Mouse (Mus musculus): ENCODE data around the gene Foxn3. TPM values are rescaled to one million over a fixed set of nuclear protein-coding genes. Genes with fewer than 3 reads are reported as not detected.

Gene Foxn3
- polyA plus RNA-seq, 1 experiment from 2014 or later, result 74.5 TPM

DNA sequence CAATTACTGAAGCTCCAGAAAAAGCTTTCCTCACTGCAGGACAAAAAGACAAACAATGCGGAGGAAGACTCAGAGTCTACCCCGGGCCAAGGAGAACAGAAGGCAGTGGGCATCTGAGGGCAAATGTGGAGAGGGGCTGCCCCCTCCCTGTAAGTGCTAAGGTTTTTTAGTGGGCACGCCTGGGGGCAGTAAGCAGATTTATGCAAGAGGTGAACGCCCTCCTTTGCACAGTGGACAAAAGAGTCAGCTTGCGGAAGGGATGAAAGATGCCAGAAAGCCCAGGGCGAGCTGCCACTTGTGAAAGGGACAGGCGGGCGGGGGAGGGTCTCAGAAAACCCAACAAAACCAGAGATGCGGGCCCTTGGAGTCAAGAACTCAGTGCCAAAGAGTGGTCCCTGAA lies 278.2 kb downstream of the Foxn3 start:
- Histone ChIP-seq H3K4me2 (peak overlapping the region; percentile 29; the same call in 1 of the 2 replicates), H3K27me3 (no peaks in the 10 kb centered on the region), H3K4me3 (no peak overlapping the region), H3K9ac (peak overlapping the region; percentile 12; the same call in 1 of the 2 replicates), H3K9me3 (no peaks in the 10 kb centered on the region), H3K4me1 (replicated peaks) (peaks cover 73% of the 10 kb centered on the region), H3K36me3 (no peaks in the 10 kb centered on the region), H3K27ac (replicated peaks) (peak overlapping the region; percentile 71)
- 16% methylated on average over 9 of the region's 9 CpGs for WGBS
- peak; percentile 36 for ATAC-seq (ENCODE audit: low read depth)

DNA sequence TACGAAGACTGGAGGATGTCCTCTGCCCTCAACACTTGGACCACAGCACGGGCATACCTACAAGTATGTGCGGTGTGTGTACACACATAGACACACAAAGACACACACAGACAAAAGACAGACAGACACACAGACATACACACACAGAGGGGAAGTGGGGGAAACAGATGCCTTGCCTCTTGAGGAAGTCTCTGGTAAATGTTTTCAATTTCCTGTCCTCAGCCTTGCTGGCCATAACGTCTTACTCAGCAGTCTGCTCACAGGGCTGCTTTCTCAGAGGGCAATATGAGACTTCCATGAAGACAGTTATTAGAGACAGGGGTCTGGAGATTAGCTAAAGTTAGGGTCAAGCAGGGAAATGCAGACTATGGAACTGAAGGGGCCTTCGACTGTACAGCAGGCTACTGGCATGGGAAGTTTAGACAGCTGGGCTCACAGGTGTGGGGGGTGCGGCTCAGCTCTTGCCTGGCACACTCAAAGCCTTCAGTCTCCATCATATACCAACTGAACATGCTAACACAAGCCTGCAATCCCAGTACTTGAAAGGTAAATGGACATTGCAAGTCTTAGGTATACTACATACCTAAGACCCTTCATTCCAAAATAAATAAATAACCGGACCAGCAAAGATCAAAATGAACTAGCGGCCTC lies 278.8 kb downstream of the Foxn3 start:
- H3K4me1 ChIP-seq (replicated peaks), result peaks cover 72% of the 10 kb centered on the region
- 73% methylated on average over 8 of the region's 8 CpGs for WGBS
- no peak for ATAC-seq (ENCODE audit: low read depth)
- no peak overlapping the region for H3K4me2 ChIP-seq
- H3K27ac ChIP-seq (replicated peaks), result peak overlapping the region; percentile 71
- no peaks in the 10 kb centered on the region for H3K27me3 ChIP-seq
- no peak overlapping the region for H3K9ac ChIP-seq
- H3K4me3 ChIP-seq, result no peak overlapping the region
- no peaks in the 10 kb centered on the region for H3K9me3 ChIP-seq
- no peaks in the 10 kb centered on the region for H3K36me3 ChIP-seq

DNA sequence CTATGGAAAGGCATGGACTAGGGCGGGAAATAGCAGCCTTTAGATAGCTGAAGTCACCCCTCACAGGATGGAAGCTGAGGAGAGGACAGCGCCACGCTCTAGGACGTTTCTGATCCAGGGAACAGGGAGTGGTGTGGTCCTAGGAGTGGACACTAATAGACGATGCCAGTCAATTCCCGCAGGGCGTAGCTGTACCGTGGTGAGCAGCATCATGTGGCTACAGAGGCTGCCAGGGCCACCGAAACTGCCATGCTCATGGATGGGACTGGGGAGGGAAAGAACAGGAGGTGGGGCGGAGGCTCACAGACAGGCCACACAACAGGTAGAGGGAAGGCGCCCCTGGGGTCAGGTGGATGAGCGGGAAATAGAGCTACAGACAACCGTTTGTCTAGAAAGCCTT lies 282.6 kb downstream of the Foxn3 start:
- no peaks in the 10 kb centered on the region for H3K27me3 ChIP-seq
- no peak for ATAC-seq (ENCODE audit: low read depth)
- no peaks in the 10 kb centered on the region for H3K9me3 ChIP-seq
- no peak overlapping the region for H3K27ac ChIP-seq (replicated peaks)
- no peak overlapping the region for H3K9ac ChIP-seq
- 90% methylated on average over 13 of the region's 13 CpGs for WGBS
- H3K4me3 ChIP-seq, result no peak overlapping the region
- no peaks in the 10 kb centered on the region for H3K36me3 ChIP-seq
- peaks cover 52% of the 10 kb centered on the region for H3K4me1 ChIP-seq (replicated peaks)
- H3K4me2 ChIP-seq, result no peak overlapping the region

DNA sequence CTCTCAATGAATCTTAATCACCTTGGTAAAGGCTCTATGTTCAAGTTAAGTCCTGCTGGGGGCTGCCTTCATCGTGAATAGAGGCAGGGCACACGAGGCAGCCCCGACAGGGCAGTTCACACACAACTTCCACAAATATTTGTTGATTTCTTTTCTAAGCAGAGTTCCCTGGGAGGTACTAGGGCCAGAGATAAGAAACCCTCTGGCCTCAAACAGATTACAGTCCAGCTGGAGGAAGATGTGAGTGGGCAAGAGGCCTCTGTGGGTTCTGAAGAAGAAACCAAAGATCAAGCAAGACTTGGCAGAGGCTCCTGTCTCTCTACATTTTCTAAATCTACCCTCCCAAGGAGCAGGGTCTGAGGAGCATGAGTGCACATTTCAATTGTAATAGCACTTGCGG lies 283.1 kb downstream of the Foxn3 start:
- Histone ChIP-seq H3K9me3 (no peaks in the 10 kb centered on the region), H3K4me1 (replicated peaks) (peaks cover 47% of the 10 kb centered on the region), H3K9ac (no peak overlapping the region), H3K4me3 (no peak overlapping the region), H3K27ac (replicated peaks) (no peak overlapping the region), H3K36me3 (no peaks in the 10 kb centered on the region), H3K4me2 (no peak overlapping the region), H3K27me3 (no peaks in the 10 kb centered on the region)
- 83% methylated on average over 4 of the region's 4 CpGs for WGBS
- ATAC-seq (ENCODE audit: low read depth), result no peak

DNA sequence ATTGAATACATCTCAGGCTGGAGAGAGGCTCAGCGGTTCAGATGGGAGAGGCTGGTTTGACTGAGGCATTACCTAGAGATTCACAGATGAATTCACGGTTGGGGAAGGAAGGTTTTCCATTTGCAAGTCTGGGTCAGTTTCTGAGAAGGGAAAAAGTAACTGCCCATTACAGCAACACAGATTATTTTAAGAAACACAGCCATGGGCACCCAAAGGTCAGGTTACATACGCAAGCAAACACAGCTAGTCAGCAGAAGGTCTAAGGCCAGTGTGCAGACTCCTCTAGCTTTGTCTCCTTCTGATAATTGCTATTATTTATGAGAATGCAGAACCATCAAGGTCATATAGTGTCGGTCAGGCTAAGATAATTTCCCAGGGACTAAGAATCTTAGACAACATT lies 284.0 kb downstream of the Foxn3 start:
- WGBS, result 91% methylated on average over 4 of the region's 4 CpGs

DNA sequence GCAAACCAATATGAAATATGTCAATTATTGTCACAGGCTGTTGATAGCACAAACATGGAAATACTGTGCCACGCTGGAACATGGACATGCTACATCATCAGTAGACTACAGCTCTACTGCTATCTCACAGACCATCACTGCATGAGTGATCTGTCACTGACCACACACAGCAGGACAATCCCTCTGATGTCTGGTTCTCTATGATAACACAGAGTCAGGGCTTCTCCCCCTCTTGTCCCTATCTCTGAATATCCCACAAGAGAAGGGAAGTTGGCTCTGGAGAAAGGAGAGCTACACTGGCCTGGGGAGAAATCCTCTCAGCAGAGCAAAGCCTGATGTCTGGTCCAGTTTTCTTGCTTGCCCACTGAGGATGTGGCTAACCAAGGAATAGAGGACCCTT lies 288.8 kb downstream of the Foxn3 start:
- no peak for ATAC-seq (ENCODE audit: low read depth)
- 80% methylated on average over 1 of the region's 1 CpGs for WGBS
- peaks cover 14% of the 10 kb centered on the region for H3K4me1 ChIP-seq (replicated peaks)
- no peak overlapping the region for H3K4me2 ChIP-seq
- no peak overlapping the region for H3K27ac ChIP-seq (replicated peaks)
- no peaks in the 10 kb centered on the region for H3K27me3 ChIP-seq
- no peaks in the 10 kb centered on the region for H3K36me3 ChIP-seq
- H3K4me3 ChIP-seq, result no peak overlapping the region
- H3K9ac ChIP-seq, result no peak overlapping the region
- H3K9me3 ChIP-seq, result no peaks in the 10 kb centered on the region

More for the DNA sequence above, 284.0 kb downstream of the Foxn3 start:
- no peak overlapping the region for H3K9ac ChIP-seq
- H3K9me3 ChIP-seq, result no peaks in the 10 kb centered on the region
- H3K27me3 ChIP-seq, result no peaks in the 10 kb centered on the region
- H3K36me3 ChIP-seq, result no peaks in the 10 kb centered on the region
- no peak overlapping the region for H3K4me2 ChIP-seq
- ATAC-seq (ENCODE audit: low read depth), result no peak
- no peak overlapping the region for H3K27ac ChIP-seq (replicated peaks)
- H3K4me1 ChIP-seq (replicated peaks), result peaks cover 44% of the 10 kb centered on the region
- no peak overlapping the region for H3K4me3 ChIP-seq

DNA sequence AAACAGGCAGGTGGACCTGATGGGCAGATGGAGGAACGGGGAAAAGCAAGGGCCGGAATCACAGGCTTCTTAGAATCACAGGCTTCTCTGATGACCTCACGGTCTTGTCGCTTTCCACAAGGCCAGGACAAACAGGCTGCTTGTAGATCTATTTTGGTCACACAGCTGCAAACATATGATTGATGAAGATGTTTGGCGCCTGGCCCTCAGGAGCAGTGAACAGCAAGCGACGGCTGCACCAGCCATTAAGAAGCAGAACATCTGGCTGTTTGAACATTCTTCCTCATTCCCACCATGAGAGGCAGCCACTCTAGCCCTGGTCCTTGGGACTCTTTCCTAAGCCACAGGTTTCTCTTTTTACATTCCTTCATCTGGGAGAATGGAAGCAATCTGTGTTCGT lies 294.0 kb downstream of the Foxn3 start:
- Histone ChIP-seq H3K9me3 (peaks cover 3% of the 10 kb centered on the region; the same call in 1 of the 2 replicates), H3K27me3 (no peaks in the 10 kb centered on the region), H3K36me3 (no peaks in the 10 kb centered on the region), H3K4me3 (no peak overlapping the region), H3K4me2 (no peak overlapping the region), H3K27ac (replicated peaks) (peak overlapping the region; percentile 46; the same call in 1 of the 2 replicates), H3K9ac (no peak overlapping the region), H3K4me1 (replicated peaks) (peaks cover 36% of the 10 kb centered on the region)
- ATAC-seq (ENCODE audit: low read depth), result no peak
- 66% methylated on average over 8 of the region's 8 CpGs for WGBS

DNA sequence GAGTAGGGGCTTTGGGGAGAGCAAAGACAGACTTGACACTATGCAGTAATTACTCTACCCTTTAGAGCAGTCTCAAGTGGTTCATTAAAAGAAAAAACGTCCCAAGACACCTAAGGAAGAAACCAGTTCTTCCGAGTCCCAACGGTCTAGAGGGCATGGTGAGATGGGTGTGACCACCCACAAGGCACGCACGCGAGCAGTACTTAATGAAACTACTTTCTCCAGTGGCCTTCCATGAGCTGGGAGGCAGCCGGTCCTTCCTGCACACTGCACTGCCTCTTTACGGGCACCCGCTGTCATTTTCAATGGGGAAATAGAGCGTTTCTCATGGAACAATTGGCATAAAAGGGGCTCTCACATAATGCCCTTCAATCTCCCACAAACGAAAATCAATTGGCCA lies 294.4 kb downstream of the Foxn3 start:
- Histone ChIP-seq H3K4me1 (replicated peaks) (peaks cover 38% of the 10 kb centered on the region), H3K9me3 (peaks cover 3% of the 10 kb centered on the region; the same call in 1 of the 2 replicates), H3K9ac (no peak overlapping the region), H3K27ac (replicated peaks) (peak overlapping the region; percentile 46; the same call in 1 of the 2 replicates), H3K4me2 (no peak overlapping the region), H3K27me3 (no peaks in the 10 kb centered on the region), H3K4me3 (no peak overlapping the region), H3K36me3 (no peaks in the 10 kb centered on the region)
- ATAC-seq (ENCODE audit: low read depth), result no peak
- WGBS, result 69% methylated on average over 11 of the region's 11 CpGs

DNA sequence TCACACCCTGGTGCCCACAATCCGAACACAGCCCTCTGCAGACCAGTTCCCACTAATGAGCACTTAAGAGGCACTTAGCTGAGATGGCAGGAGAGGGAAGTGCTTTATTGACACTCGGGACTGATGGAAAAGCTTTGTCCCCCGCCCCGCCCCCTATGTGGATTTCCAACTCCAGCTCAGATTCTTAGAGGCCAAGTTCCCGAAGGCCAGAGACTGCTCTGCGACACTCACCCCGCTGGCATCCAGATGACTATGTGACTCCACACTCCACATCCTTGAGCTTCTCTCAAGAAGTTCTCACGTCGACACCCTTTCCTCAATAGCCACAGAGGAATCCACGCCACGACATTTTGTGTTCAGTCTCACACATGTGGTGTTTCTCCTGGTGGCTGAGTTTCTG lies 295.6 kb downstream of the Foxn3 start:
- Histone ChIP-seq H3K4me1 (replicated peaks) (peaks cover 49% of the 10 kb centered on the region), H3K4me3 (no peak overlapping the region), H3K36me3 (no peaks in the 10 kb centered on the region), H3K9ac (no peak overlapping the region), H3K27ac (replicated peaks) (no peak overlapping the region), H3K27me3 (no peaks in the 10 kb centered on the region), H3K4me2 (no peak overlapping the region), H3K9me3 (peaks cover 3% of the 10 kb centered on the region; the same call in 1 of the 2 replicates)
- no peak for ATAC-seq (ENCODE audit: low read depth)
- WGBS, result 62% methylated on average over 11 of the region's 11 CpGs

DNA sequence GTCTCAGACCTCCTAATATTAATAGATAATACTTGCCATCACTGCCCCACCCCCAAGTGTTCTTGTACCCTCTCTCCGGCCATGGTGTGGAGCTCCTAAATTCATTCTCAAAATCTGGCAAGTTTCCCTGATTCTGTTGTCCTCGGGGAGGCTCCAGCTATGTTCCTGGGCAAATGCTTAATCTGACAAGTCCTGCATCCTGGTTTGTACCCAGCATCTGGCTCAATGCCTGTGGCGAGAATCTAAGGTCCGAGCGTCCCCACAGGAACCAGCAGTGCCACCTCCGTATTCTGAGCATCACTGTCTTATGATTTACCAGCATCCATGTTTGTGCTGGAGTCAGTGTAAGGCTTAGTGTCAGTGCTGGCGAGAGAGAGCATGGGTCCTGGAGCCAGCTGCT lies 296.9 kb downstream of the Foxn3 start:
- Histone ChIP-seq H3K4me3 (no peak overlapping the region), H3K4me2 (no peak overlapping the region), H3K4me1 (replicated peaks) (peaks cover 55% of the 10 kb centered on the region), H3K9me3 (peaks cover 3% of the 10 kb centered on the region; the same call in 1 of the 2 replicates), H3K36me3 (no peaks in the 10 kb centered on the region), H3K9ac (no peak overlapping the region), H3K27me3 (no peaks in the 10 kb centered on the region), H3K27ac (replicated peaks) (no peak overlapping the region)
- WGBS, result 85% methylated on average over 7 of the region's 7 CpGs
- no peak for ATAC-seq (ENCODE audit: low read depth)

DNA sequence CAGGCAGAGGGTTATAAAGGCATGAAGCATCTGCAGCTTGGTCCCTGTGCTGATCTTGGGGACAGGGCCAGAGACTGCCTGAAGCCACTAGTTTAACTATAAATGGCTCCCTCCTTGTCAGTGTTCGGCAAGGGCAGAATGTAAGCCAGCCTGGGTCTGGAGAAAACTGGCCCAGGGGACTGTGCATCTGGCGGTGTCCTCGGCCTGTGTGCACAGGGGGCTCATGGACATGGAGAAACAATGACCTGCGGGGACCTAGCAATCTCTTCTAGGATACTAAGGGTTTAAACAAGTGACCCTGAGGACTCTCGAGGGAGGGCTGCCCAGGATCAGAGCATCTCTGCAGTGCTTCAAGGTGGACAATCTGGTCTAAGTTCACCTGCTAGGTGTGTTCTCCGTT lies 297.6 kb downstream of the Foxn3 start:
- Histone ChIP-seq H3K9me3 (peaks cover 3% of the 10 kb centered on the region; the same call in 1 of the 2 replicates), H3K9ac (no peak overlapping the region), H3K4me2 (no peak overlapping the region), H3K4me3 (no peak overlapping the region), H3K36me3 (no peaks in the 10 kb centered on the region), H3K4me1 (replicated peaks) (peaks cover 55% of the 10 kb centered on the region), H3K27ac (replicated peaks) (no peak overlapping the region), H3K27me3 (no peaks in the 10 kb centered on the region)
- WGBS, result 90% methylated on average over 6 of the region's 6 CpGs
- ATAC-seq (ENCODE audit: low read depth), result no peak

DNA sequence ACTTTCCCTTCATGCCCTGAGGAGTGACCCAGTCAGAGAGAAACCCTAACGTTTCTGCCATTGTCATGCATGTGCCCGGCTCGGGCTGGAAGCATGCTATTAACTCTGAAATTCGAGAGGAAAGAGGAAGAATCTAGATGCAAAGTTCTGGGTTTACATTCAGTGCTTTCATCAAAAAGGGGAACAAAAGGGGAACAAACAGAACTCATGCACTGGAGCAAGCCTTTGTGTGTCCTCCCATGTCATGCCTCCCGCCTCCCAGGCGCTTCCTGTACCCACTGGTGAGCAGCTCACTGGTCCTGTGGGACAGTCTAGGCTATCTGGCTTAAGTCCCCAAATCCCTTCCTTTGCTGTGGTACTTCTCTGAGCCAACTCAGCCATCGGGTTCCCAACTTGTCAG lies 299.0 kb downstream of the Foxn3 start:
- Histone ChIP-seq H3K27me3 (no peaks in the 10 kb centered on the region), H3K4me2 (no peak overlapping the region), H3K36me3 (no peaks in the 10 kb centered on the region), H3K4me3 (no peak overlapping the region), H3K27ac (replicated peaks) (0 out of 2 replicates have a peak overlapping the region, but pooled peaks have one; percentile 19), H3K9me3 (peaks cover 3% of the 10 kb centered on the region; the same call in 1 of the 2 replicates), H3K9ac (no peak overlapping the region), H3K4me1 (replicated peaks) (peaks cover 60% of the 10 kb centered on the region)
- WGBS, result 70% methylated on average over 7 of the region's 7 CpGs
- ATAC-seq (ENCODE audit: low read depth), result no peak

Measured in neural tube, embryonic 13.5 days (tissue).